Mouse (Mus musculus): Measurements from ENCODE around the gene Ano1. TPM values are rescaled to one million over a fixed set of nuclear protein-coding genes. Genes with fewer than 3 reads are reported as not detected.

The Ano1 gene
- polyA plus RNA-seq, 2 experiments: 8.9 to 11.5 TPM

GRCm38 (mm10) chr7:144539146-144539545, 212.6 kb downstream of the Ano1 start:
- DNase-seq (ENCODE audit: low spot score) (no peak), ATAC-seq (ENCODE audit: low FRiP score, low read depth) (0 out of 2 replicates have a peak, but pooled peaks have one; percentile 34)
- Histone ChIP-seq H3K4me1 (ENCODE audit: control insufficient read depth, insufficient read depth, low read length) (peaks cover 4% of the 10 kb centered on the region; the same call in 1 of the 2 replicates), H3K4me2 (replicated peaks; ENCODE audit: low read depth, low read length, severe bottlenecking) (no peak overlapping the region), H3K4me3 (replicated peaks; ENCODE audit: low read length) (no peak overlapping the region), H3K9ac (ENCODE audit: low read depth, low read length, severe bottlenecking) (no peak overlapping the region), H3K9me3 (ENCODE audit: control insufficient read depth, low read length) (no peaks in the 10 kb centered on the region), H3K36me3 (ENCODE audit: control insufficient read depth, insufficient read depth, low read length) (peaks cover 8% of the 10 kb centered on the region), H3K27ac (replicated peaks; ENCODE audit: low read depth, low read length) (no peak overlapping the region), H3K27me3 (ENCODE audit: control insufficient read depth, insufficient read depth, low read length) (no peaks in the 10 kb centered on the region)
- 81% methylated on average over 2 of the region's 2 CpGs for WGBS
- TF ChIP-seq POLR2A (IDR thresholded peaks at IDR 0.05; ENCODE audit: borderline replicate concordance, extremely low read depth, insufficient read depth, insufficient read length): no peak

Other genes starting within 250 kb of the Ano1 start
- 58.1 and 63.6 TPM in 2 replicates for gene Ppfia1, start 198.2 kb downstream of the Ano1 start, polyA plus RNA-seq (2012; rRNA removed)
- gene Ppfia1, start 198.2 kb downstream of the Ano1 start, polyA plus RNA-seq (2014; fragmentation: Nextera tagmentation; extraction: Ambion mirVana): 41.7 and 42.0 TPM in 2 replicates
- gene Fadd, start 169.5 kb downstream of the Ano1 start, polyA plus RNA-seq (2012; rRNA removed): 9.3 and 10.8 TPM in 2 replicates
- gene Fadd, start 169.5 kb downstream of the Ano1 start, polyA plus RNA-seq (2014; fragmentation: Nextera tagmentation; extraction: Ambion mirVana): 9.6 and 11.0 TPM in 2 replicates
- 0.20 and 0.64 TPM in 2 replicates for gene Fgf3, start 86.1 kb upstream of the Ano1 start, polyA plus RNA-seq (2012; rRNA removed)
- gene Fgf3, start 86.1 kb upstream of the Ano1 start, polyA plus RNA-seq (2014; fragmentation: Nextera tagmentation; extraction: Ambion mirVana): 0.17 and 0.32 TPM in 2 replicates
- 0.57 and 0.67 TPM in 2 replicates for gene Fgf4, start 95.4 kb upstream of the Ano1 start, polyA plus RNA-seq (2012; rRNA removed)
- gene Fgf4, start 95.4 kb upstream of the Ano1 start, polyA plus RNA-seq (2014; fragmentation: Nextera tagmentation; extraction: Ambion mirVana): 0.91 and 1.5 TPM in 2 replicates
- 0.13 TPM in 1 of 2 replicates, not detected in the other for gene Fgf15, start 144.6 kb upstream of the Ano1 start, polyA plus RNA-seq (2012; rRNA removed)
- gene Fgf15, start 144.6 kb upstream of the Ano1 start, polyA plus RNA-seq (2014; fragmentation: Nextera tagmentation; extraction: Ambion mirVana): not detected in 2 replicates
- gene LTO1, start 163.1 kb upstream of the Ano1 start, polyA plus RNA-seq (2012; rRNA removed): 24.9 and 46.5 TPM in 2 replicates
- gene LTO1, start 163.1 kb upstream of the Ano1 start, polyA plus RNA-seq (2014; fragmentation: Nextera tagmentation; extraction: Ambion mirVana): 22.0 and 26.2 TPM in 2 replicates
- 110 and 125 TPM in 2 replicates for gene Ccnd1, start 188.0 kb upstream of the Ano1 start, polyA plus RNA-seq (2012; rRNA removed)
- 127 and 147 TPM in 2 replicates for gene Ccnd1, start 188.0 kb upstream of the Ano1 start, polyA plus RNA-seq (2014; fragmentation: Nextera tagmentation; extraction: Ambion mirVana)